ENCODE assay signal across 11 mouse cellular contexts in genomic region chr5:47981951-47982350, GRCm38 (mm10). TPM values are rescaled to one million over a fixed set of nuclear protein-coding genes. Genes with fewer than 3 reads are reported as not detected.
DNase-seq lines count a peak whose midpoint lies in the region; ATAC-seq and TF ChIP-seq lines count a peak whose summit lies in the region.
"Had no signal": no experiment of that assay in that cellular context is flagged by ENCODE, and none has a peak within 500 bp of the region (broad histone marks: within the 10 kb centered on the region; RNA-seq: fewer than 3 reads in every experiment).

No protein-coding gene starts in this region.

- H3K4me3 ChIP-seq in neural tube, embryonic 11.5 days (ENCODE audit: low read depth, low read length) = no peak overlapping the region
- H3K4me3 ChIP-seq in limb, embryonic 14.5 days (replicated peaks; ENCODE audit: low read length) = peak overlapping the region; percentile 66; the same call in 1 of the 2 replicates
- H3K4me3 ChIP-seq in stomach, embryonic 15.5 days (replicated peaks) = peak overlapping the region; percentile 65
- no peak overlapping the region for H3K4me3 ChIP-seq in cerebellum, adult 2 months (replicated peaks; ENCODE audit: insufficient read depth, low read depth, low read length)

- TF ChIP-seq CTCF in cerebellum, adult 2 months (IDR thresholded peaks at IDR 0.05; ENCODE audit: borderline replicate concordance, insufficient read depth, low read depth, low read length) = no peak

- no peaks in the 10 kb centered on the region for H3K36me3 ChIP-seq in neural tube, embryonic 11.5 days (ENCODE audit: control insufficient read depth, insufficient read depth, low read length)
- no peaks in the 10 kb centered on the region for H3K36me3 ChIP-seq in limb, embryonic 14.5 days (ENCODE audit: control insufficient read depth, insufficient read depth, low read length)
- H3K36me3 ChIP-seq in stomach, embryonic 15.5 days = no peaks in the 10 kb centered on the region

- no peak for TF ChIP-seq POLR2A in limb, embryonic 14.5 days (IDR thresholded peaks at IDR 0.05; ENCODE audit: borderline replicate concordance, extremely low read depth, insufficient read depth, insufficient read length)
- no peak for TF ChIP-seq POLR2A in cerebellum, adult 2 months (IDR thresholded peaks at IDR 0.05; ENCODE audit: borderline replicate concordance, insufficient read depth, low read length)

- DNase-seq in heart, adult 11 months = peak; percentile 16
- DNase-seq in heart, postnatal 36 days = no peak
- no peak for DNase-seq in neural tube, embryonic 11.5 days (ENCODE audit: low spot score)
- DNase-seq in neural tube, embryonic 10.5 days (ENCODE audit: extremely low spot score, low spot score) = no peak
- DNase-seq in limb, embryonic 14.5 days (ENCODE audit: low spot score) = no peak
- no peak for DNase-seq in adrenal gland, postnatal 14 days
- DNase-seq in cerebellum, adult 2 months = no peak
- DNase-seq: cerebellum, adult 9-10 months; gastrocnemius, postnatal 10 days; thymus, postnatal 36 days had no signal

- H3K4me1 ChIP-seq in neural tube, embryonic 11.5 days (ENCODE audit: control insufficient read depth, insufficient read depth, low read length) = peaks cover 9% of the 10 kb centered on the region
- peaks cover 9% of the 10 kb centered on the region; the same call in 1 of the 2 replicates for H3K4me1 ChIP-seq in limb, embryonic 14.5 days (ENCODE audit: control insufficient read depth, insufficient read depth, low read length)
- peaks cover 7% of the 10 kb centered on the region for H3K4me1 ChIP-seq in stomach, embryonic 15.5 days
- H3K4me1 ChIP-seq in cerebellum, adult 2 months (ENCODE audit: control insufficient read depth, insufficient read depth, low read length) = 0 out of 2 replicates have a peak, but pooled peaks cover 6% of the 10 kb centered on the region

- H3K27me3 ChIP-seq in neural tube, embryonic 11.5 days (ENCODE audit: control insufficient read depth, insufficient read depth, low read length) = no peaks in the 10 kb centered on the region
- peaks cover 17% of the 10 kb centered on the region for H3K27me3 ChIP-seq in limb, embryonic 14.5 days (ENCODE audit: control insufficient read depth, insufficient read depth, low read length)
- peaks cover 22% of the 10 kb centered on the region for H3K27me3 ChIP-seq in stomach, embryonic 15.5 days (replicated peaks)
- H3K27me3 ChIP-seq in cerebellum, adult 2 months (ENCODE audit: control insufficient read depth, insufficient read depth, low read length) = peaks cover 3% of the 10 kb centered on the region; the same call in 1 of the 2 replicates

- 65% methylated on average over 8 of the region's 8 CpGs for WGBS in neural tube, embryonic 11.5 days
- WGBS in limb, embryonic 14.5 days = 41% methylated on average over 8 of the region's 8 CpGs
- 61% methylated on average over 8 of the region's 8 CpGs for WGBS in stomach, embryonic 15.5 days
- 81% methylated on average over 8 of the region's 8 CpGs for WGBS in cerebellum, adult 2 months

- ATAC-seq in neural tube, embryonic 11.5 days (ENCODE audit: insufficient read depth, low FRiP score, low TSS enrichment) = no peak
- no peak for ATAC-seq in limb, embryonic 14.5 days (ENCODE audit: low FRiP score, low read depth)
- no peak for ATAC-seq in stomach, embryonic 15.5 days (ENCODE audit: insufficient read depth, low FRiP score, low read depth)

- H3K9me3 ChIP-seq in neural tube, embryonic 11.5 days (ENCODE audit: control insufficient read depth, low read length) = no peaks in the 10 kb centered on the region
- H3K9me3 ChIP-seq in limb, embryonic 14.5 days (ENCODE audit: control insufficient read depth, low read length) = no peaks in the 10 kb centered on the region
- H3K9me3 ChIP-seq in stomach, embryonic 15.5 days = no peaks in the 10 kb centered on the region

- H3K27ac ChIP-seq in neural tube, embryonic 11.5 days (ENCODE audit: low read depth, low read length) = no peak overlapping the region
- H3K27ac ChIP-seq in limb, embryonic 14.5 days (replicated peaks; ENCODE audit: low read depth, low read length) = no peak overlapping the region
- H3K27ac ChIP-seq in stomach, embryonic 15.5 days = no peak overlapping the region
- H3K27ac ChIP-seq in cerebellum, adult 2 months (ENCODE audit: insufficient read depth, low read length) = no peak overlapping the region

- peak overlapping the region; percentile 97; the same call in 1 of the 2 replicates for H3K4me2 ChIP-seq in neural tube, embryonic 11.5 days (ENCODE audit: low read depth)
- H3K4me2 ChIP-seq in limb, embryonic 14.5 days (replicated peaks; ENCODE audit: low read depth, low read length, severe bottlenecking) = peak overlapping the region; percentile 95
- peak overlapping the region; percentile 96; the same call in 1 of the 2 replicates for H3K4me2 ChIP-seq in stomach, embryonic 15.5 days

- intact Hi-C loops in heart, postnatal 36 days (cut with DNase I) = loop anchor here (10.0 kb wide), 1 partner anchor 737 kb away; no protein-coding TSS in a partner anchor

- no peak overlapping the region for H3K9ac ChIP-seq in neural tube, embryonic 11.5 days (ENCODE audit: low read length)
- no peak overlapping the region for H3K9ac ChIP-seq in limb, embryonic 14.5 days (ENCODE audit: low read depth, low read length, severe bottlenecking)
- no peak overlapping the region for H3K9ac ChIP-seq in stomach, embryonic 15.5 days

RNA-seq across cellular contexts. Expression of gene Slit2, which starts 1.0 kb away (rescaled TPM):
- total RNA-seq in heart, postnatal 36 days (2021) = 1 to 10 TPM; 4.2 to 5.9 TPM
- 104 and 127 TPM in 2 replicates for polyA plus RNA-seq in neural tube, embryonic 11.5 days (2014; fragmentation: Nextera tagmentation; extraction: Ambion mirVana)
- 19.9 and 27.7 TPM in 2 replicates for polyA plus RNA-seq in limb, embryonic 14.5 days (2012; rRNA removed)
- polyA plus RNA-seq in limb, embryonic 14.5 days (2014; fragmentation: Nextera tagmentation; extraction: Ambion mirVana) = 26.3 and 34.2 TPM in 2 replicates
- 20.9 and 23.9 TPM in 2 replicates for polyA plus RNA-seq in stomach, embryonic 15.5 days (2015; fragmentation: Nextera tagmentation; extraction: Ambion mirVana)
- 15.2 and 16.3 TPM in 2 replicates for total RNA-seq in adrenal gland, postnatal 14 days (2021)
- polyA plus RNA-seq in cerebellum, adult 2 months (2012; rRNA removed) = 5.9 and 6.0 TPM in 2 replicates

Comparison
In these comparisons a context has a peak if more than half of its experiments do, and no peak if none do; other contexts are left out.
1. H3K4me3 ChIP-seq: peak in limb, embryonic 14.5 days (single experiment) and stomach, embryonic 15.5 days (single experiment); none in neural tube, embryonic 11.5 days (single experiment) and cerebellum, adult 2 months (single experiment).
2. Peak in every context shown above with its lines, with median percentiles within 50 percentile points of each other: H3K4me2 ChIP-seq.